Mouse (Mus musculus): ENCODE results near the gene 1700037H04Rik. TPM values are rescaled to one million over a fixed set of nuclear protein-coding genes. Genes with fewer than 3 reads are reported as not detected.

Gene 1700037H04Rik
- polyA plus RNA-seq, 1 experiment = 60.1 TPM

DNA sequence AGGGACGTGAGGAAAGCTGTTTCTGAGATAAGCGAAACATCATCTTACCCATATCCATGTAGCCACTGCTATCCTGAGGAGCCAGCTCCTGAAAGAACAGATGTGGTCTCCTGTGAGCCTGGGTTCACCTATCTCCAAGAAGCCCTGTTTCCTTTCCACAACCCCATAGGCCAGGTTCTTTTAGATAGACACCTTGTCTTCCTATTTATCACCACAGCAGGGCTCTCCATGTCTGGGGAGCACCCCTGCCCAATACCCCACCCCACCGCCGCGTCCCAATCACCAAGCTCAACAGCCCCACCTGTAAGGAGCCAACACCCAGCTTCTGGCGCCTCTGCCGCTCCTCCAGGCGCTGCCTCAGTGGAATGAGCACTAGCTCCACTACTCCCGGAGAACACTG is 12.4 kb upstream of the 1700037H04Rik start:
- Histone ChIP-seq H3K36me3 (ENCODE audit: control insufficient read depth, insufficient read depth, low read length) (no peaks in the 10 kb centered on the region), H3K4me3 (ENCODE audit: extremely low read depth, insufficient read depth, insufficient read length) (no peak overlapping the region), H3K4me1 (ENCODE audit: control insufficient read depth, insufficient read depth, insufficient read length) (0 out of 2 replicates have a peak, but pooled peaks cover 3% of the 10 kb centered on the region), H3K27ac (ENCODE audit: insufficient read depth, low read length) (no peak overlapping the region), H3K27me3 (ENCODE audit: control insufficient read depth, insufficient read depth, low read length) (peaks cover 7% of the 10 kb centered on the region)
- DNase-seq (ENCODE audit: low read depth in 1 of 2, low spot score in 2 of 2) = no peak
- WGBS = 76% methylated on average over 9 of the region's 9 CpGs
- TF ChIP-seq CTCF (IDR thresholded peaks at IDR 0.05; ENCODE audit: extremely low read depth, insufficient read depth, insufficient read length, insufficient replicate concordance) (no peak), POLR2A (IDR thresholded peaks at IDR 0.05; ENCODE audit: low read depth, low read length) (no peak)

DNA sequence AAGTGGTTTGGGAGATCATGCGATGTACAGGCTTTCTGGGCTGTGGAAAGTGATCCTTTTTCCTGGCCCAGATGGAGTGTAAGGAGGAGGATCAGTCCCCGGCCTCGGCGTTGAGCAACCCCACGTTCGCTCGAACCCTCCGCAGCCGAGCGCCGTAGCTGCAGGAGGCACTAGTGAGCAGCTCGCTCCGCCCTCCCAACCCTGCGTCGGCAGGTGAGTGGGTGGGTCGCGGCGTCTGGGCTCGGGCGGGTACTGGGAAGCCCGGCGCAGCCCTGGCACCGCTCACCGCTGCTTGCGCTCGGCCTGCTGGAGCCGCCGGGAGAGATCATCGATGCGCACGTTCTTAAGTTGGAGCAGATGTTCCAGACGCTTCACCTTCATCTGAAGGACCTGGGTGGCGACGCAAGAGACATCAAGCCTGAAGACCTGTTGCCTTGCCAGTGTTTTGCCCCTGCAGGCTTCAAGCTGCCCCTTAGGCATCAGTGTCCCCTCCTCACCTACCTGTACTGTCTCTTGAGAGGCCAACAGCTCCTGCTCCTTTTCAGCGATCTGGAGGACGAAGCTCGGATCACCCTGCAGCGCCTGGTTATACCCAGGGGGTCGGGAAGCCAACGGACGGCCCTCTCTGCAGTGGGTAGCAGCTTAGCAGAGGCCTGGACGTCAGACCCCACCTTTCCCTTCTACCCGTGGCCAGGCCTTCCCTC is 11.7 kb upstream of the 1700037H04Rik start:
- H3K27ac ChIP-seq (ENCODE audit: insufficient read depth, low read length) = no peak overlapping the region
- peaks cover 7% of the 10 kb centered on the region for H3K27me3 ChIP-seq (ENCODE audit: control insufficient read depth, insufficient read depth, low read length)
- H3K4me3 ChIP-seq (ENCODE audit: extremely low read depth, insufficient read depth, insufficient read length) = peak overlapping the region; percentile 12; the same call in 1 of the 2 replicates
- no peak for TF ChIP-seq CTCF (IDR thresholded peaks at IDR 0.05; ENCODE audit: extremely low read depth, insufficient read depth, insufficient read length, insufficient replicate concordance)
- 0 out of 2 replicates have a peak, but pooled peaks cover 3% of the 10 kb centered on the region for H3K4me1 ChIP-seq (ENCODE audit: control insufficient read depth, insufficient read depth, insufficient read length)
- H3K36me3 ChIP-seq (ENCODE audit: control insufficient read depth, insufficient read depth, low read length) = no peaks in the 10 kb centered on the region
- 12% methylated on average over 43 of the region's 43 CpGs for WGBS
- DNase-seq (ENCODE audit: low read depth in 1 of 2, low spot score in 2 of 2) = peak in 1 of 2 experiments; percentile 58

DNA sequence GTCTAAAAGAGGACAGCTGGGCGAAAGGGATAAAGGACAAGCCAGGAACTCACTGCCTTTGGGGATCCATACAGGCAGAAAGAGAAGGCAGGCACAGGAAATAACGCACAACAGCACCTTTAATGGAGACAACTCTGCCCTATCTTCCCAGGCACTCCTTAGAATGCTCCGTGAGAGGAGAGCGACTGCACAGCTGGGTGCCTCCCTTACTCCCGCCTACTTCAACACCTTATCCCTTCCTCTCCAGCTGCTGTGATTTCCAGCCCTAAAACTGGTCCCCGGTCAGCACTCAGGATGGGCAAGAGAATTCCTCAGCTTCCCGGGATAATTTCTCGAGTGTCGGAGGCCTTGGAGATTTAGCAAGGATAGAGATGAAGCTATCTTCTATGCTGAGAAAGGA is 11.1 kb upstream of the 1700037H04Rik start:
- no peak for DNase-seq (ENCODE audit: low read depth in 1 of 2, low spot score in 2 of 2)
- no peak overlapping the region for H3K27ac ChIP-seq (ENCODE audit: insufficient read depth, low read length)
- TF ChIP-seq POLR2A (IDR thresholded peaks at IDR 0.05; ENCODE audit: low read depth, low read length) = no peak
- no peak for TF ChIP-seq CTCF (IDR thresholded peaks at IDR 0.05; ENCODE audit: extremely low read depth, insufficient read depth, insufficient read length, insufficient replicate concordance)
- 44% methylated on average over 9 of the region's 9 CpGs for WGBS
- 0 out of 2 replicates have a peak, but pooled peaks cover 3% of the 10 kb centered on the region for H3K4me1 ChIP-seq (ENCODE audit: control insufficient read depth, insufficient read depth, insufficient read length)
- peaks cover 7% of the 10 kb centered on the region for H3K27me3 ChIP-seq (ENCODE audit: control insufficient read depth, insufficient read depth, low read length)
- no peaks in the 10 kb centered on the region for H3K36me3 ChIP-seq (ENCODE audit: control insufficient read depth, insufficient read depth, low read length)
- no peak overlapping the region for H3K4me3 ChIP-seq (ENCODE audit: extremely low read depth, insufficient read depth, insufficient read length)

DNA sequence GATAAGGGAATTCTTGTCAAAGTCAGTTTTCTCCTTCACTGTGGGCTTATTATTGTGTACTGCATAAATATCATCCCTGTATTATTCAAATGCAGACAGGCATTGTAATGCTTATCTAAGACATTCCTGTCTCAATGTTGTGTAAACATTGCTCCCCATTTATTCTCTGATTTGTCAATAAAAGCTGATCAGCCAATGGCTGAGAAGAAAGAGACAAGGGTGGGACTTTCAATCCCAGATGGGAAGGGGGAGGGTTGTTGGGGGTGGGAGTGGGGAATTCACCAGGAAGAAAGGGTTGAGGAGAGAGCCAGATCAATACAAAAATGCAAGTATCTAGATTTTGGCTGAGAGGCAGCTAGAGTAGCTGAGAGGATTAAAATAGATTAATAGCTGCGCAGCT is 9.0 kb upstream of the 1700037H04Rik start:
- WGBS = 95% methylated on average over 1 of the region's 1 CpGs
- Histone ChIP-seq H3K27ac (ENCODE audit: insufficient read depth, low read length) (no peak overlapping the region), H3K4me3 (ENCODE audit: extremely low read depth, insufficient read depth, insufficient read length) (no peak overlapping the region), H3K4me1 (ENCODE audit: control insufficient read depth, insufficient read depth, insufficient read length) (0 out of 2 replicates have a peak, but pooled peaks cover 3% of the 10 kb centered on the region), H3K27me3 (ENCODE audit: control insufficient read depth, insufficient read depth, low read length) (peaks cover 7% of the 10 kb centered on the region), H3K36me3 (ENCODE audit: control insufficient read depth, insufficient read depth, low read length) (no peaks in the 10 kb centered on the region)
- no peak for TF ChIP-seq CTCF (IDR thresholded peaks at IDR 0.05; ENCODE audit: extremely low read depth, insufficient read depth, insufficient read length, insufficient replicate concordance)
- no peak for TF ChIP-seq POLR2A (IDR thresholded peaks at IDR 0.05; ENCODE audit: low read depth, low read length)
- DNase-seq (ENCODE audit: low read depth in 1 of 2, low spot score in 2 of 2) = no peak

DNA sequence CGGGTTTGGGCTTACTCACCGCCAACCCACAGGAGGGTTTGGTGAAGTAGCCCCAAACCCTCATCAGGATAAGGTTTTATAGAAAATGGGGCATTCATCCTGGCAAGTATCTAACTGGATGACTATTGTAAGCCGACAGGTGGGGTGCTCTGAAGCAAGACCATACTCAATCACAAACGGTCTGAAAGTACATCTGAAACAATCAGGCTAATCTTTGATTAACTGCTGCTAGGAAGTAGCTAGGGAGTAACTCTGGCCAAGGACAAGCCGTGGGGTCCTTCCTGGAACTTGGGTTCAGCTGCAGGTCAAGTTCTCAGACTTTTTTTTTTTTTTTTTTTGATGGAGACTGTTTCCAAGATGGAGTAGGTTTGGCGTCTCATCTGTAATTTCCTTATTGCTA is 8.1 kb upstream of the 1700037H04Rik start:
- no peak for DNase-seq (ENCODE audit: low read depth in 1 of 2, low spot score in 2 of 2)
- H3K4me1 ChIP-seq (ENCODE audit: control insufficient read depth, insufficient read depth, insufficient read length) = 0 out of 2 replicates have a peak, but pooled peaks cover 3% of the 10 kb centered on the region
- H3K27me3 ChIP-seq (ENCODE audit: control insufficient read depth, insufficient read depth, low read length) = peaks cover 7% of the 10 kb centered on the region
- no peak for TF ChIP-seq POLR2A (IDR thresholded peaks at IDR 0.05; ENCODE audit: low read depth, low read length)
- TF ChIP-seq CTCF (IDR thresholded peaks at IDR 0.05; ENCODE audit: extremely low read depth, insufficient read depth, insufficient read length, insufficient replicate concordance) = no peak
- no peaks in the 10 kb centered on the region for H3K36me3 ChIP-seq (ENCODE audit: control insufficient read depth, insufficient read depth, low read length)
- no peak overlapping the region for H3K27ac ChIP-seq (ENCODE audit: insufficient read depth, low read length)
- H3K4me3 ChIP-seq (ENCODE audit: extremely low read depth, insufficient read depth, insufficient read length) = no peak overlapping the region
- WGBS = 75% methylated on average over 6 of the region's 6 CpGs

DNA sequence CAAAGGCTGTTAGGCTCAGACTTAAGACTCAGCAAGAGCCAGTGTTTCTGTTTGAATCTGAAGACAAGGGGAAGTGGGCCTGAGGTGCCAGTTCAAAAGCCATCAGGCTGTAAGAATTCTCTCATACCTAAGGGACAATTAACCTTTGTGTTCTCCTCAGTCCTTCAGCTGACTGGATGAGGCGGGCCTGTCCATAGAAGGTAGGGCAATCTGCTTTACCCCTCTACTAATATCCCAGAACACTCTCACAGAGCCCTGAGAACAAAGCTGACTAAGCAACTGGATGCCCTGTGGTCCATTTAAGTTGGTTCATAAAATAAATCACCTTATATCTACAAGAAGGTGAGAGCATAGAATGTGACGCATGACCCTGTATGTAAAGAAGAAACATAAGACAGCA is 6.3 kb upstream of the 1700037H04Rik start:
- no peak for DNase-seq (ENCODE audit: low read depth in 1 of 2, low spot score in 2 of 2)
- Histone ChIP-seq H3K4me3 (ENCODE audit: extremely low read depth, insufficient read depth, insufficient read length) (no peak overlapping the region), H3K27me3 (ENCODE audit: control insufficient read depth, insufficient read depth, low read length) (no peaks in the 10 kb centered on the region), H3K4me1 (ENCODE audit: control insufficient read depth, insufficient read depth, insufficient read length) (no peaks in the 10 kb centered on the region), H3K27ac (ENCODE audit: insufficient read depth, low read length) (no peak overlapping the region), H3K36me3 (ENCODE audit: control insufficient read depth, insufficient read depth, low read length) (no peaks in the 10 kb centered on the region)
- TF ChIP-seq CTCF (IDR thresholded peaks at IDR 0.05; ENCODE audit: extremely low read depth, insufficient read depth, insufficient read length, insufficient replicate concordance) (no peak), POLR2A (IDR thresholded peaks at IDR 0.05; ENCODE audit: low read depth, low read length) (no peak)
- WGBS = 94% methylated on average over 2 of the region's 2 CpGs

DNA sequence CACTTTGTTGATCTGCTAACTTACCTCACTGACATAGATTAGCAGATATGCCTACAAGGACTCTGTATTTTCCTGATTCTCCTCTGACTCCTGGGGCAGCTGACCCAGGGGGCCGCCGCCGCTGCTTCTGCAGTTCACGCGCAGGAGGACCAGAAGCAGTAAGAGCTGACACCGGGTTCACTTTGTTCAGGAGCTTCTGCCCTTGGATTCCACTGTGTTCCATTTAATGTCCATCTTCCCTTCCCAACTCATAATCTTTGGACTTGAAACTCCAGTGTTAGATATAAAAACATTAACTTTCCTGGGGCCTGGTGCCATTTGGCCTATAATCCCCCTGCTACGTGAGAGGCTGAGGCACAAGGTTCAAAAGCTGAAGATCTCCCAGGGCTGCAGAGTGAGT is 4.0 kb upstream of the 1700037H04Rik start:
- Histone ChIP-seq H3K27me3 (ENCODE audit: control insufficient read depth, insufficient read depth, low read length) (no peaks in the 10 kb centered on the region), H3K27ac (ENCODE audit: insufficient read depth, low read length) (no peak overlapping the region), H3K4me1 (ENCODE audit: control insufficient read depth, insufficient read depth, insufficient read length) (peaks cover 3% of the 10 kb centered on the region; the same call in 1 of the 2 replicates), H3K36me3 (ENCODE audit: control insufficient read depth, insufficient read depth, low read length) (no peaks in the 10 kb centered on the region), H3K4me3 (ENCODE audit: extremely low read depth, insufficient read depth, insufficient read length) (no peak overlapping the region)
- DNase-seq (ENCODE audit: low read depth in 1 of 2, low spot score in 2 of 2) = no peak
- TF ChIP-seq POLR2A (IDR thresholded peaks at IDR 0.05; ENCODE audit: low read depth, low read length) (no peak), CTCF (IDR thresholded peaks at IDR 0.05; ENCODE audit: extremely low read depth, insufficient read depth, insufficient read length, insufficient replicate concordance) (no peak)
- 92% methylated on average over 7 of the region's 7 CpGs for WGBS
